Mouse (Mus musculus) small intestine, adult 2 months (tissue): ENCODE data around the gene Smo.

Experiments used
- CTCF ChIP-seq: fragments of 200-500 bp; IDR thresholded peaks from 2 replicates; pipeline ENCODE4 v1.5.1; 2012; ENCODE audit warnings: low read depth, mild to moderate bottlenecking, control low read depth, inconsistent platforms, low read length, moderate library complexity, mixed read lengths; ENCODE audit not compliant: insufficient replicate concordance, insufficient read length; ENCODE audit errors: extremely low read depth
- POLR2A ChIP-seq: fragments of 200-500 bp; IDR thresholded peaks from 2 replicates; pipeline ENCODE4 v1.6.1; 2012; ENCODE audit warnings: low read depth, mild to moderate bottlenecking, control low read depth, inconsistent platforms, low read length, moderate library complexity

DNA sequence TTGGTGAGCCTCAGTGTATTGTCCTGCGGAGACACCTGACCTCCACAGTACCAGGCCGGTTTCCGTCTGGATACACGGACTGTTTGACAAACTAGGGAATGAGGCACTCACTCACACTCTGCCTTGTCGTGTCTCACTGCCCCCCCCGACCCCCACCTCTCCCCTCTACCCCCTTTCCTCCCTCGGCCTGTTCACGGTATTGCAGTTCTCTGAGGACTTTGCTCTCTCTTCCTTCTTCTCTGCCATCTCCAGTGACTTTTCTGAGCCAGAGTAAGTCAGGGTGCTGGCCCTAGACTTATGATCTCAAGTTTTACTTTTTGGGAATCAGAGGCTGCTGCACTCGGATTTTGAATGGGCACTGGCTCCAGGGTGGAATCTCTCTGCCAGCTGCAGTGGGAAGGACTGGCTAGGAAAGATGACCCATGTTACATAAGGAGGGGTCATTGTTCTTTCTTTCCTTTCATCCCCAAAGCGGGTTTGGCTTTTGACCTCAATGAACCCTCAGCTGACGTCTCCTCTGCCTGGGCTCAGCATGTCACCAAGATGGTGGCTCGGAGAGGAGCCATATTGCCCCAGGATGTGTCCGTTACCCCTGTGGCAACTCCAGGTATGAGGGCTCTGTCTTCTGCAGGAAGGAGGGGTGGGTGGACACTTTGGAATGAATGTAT lies 23.8 kb downstream of the Smo start:
- TF ChIP-seq CTCF = no peak
- no peak for TF ChIP-seq POLR2A
